Mouse (Mus musculus) mesoderm, embryonic 11.5 days (tissue): ENCODE measurements around the gene Alg14.

ENCODE experiments used
- DNase-seq: peaks from one replicate; pipeline ENCODE4 v3.0.0-alpha.2; 2012; ENCODE audit warnings: low read depth, low spot score

Gene Alg14

DNA sequence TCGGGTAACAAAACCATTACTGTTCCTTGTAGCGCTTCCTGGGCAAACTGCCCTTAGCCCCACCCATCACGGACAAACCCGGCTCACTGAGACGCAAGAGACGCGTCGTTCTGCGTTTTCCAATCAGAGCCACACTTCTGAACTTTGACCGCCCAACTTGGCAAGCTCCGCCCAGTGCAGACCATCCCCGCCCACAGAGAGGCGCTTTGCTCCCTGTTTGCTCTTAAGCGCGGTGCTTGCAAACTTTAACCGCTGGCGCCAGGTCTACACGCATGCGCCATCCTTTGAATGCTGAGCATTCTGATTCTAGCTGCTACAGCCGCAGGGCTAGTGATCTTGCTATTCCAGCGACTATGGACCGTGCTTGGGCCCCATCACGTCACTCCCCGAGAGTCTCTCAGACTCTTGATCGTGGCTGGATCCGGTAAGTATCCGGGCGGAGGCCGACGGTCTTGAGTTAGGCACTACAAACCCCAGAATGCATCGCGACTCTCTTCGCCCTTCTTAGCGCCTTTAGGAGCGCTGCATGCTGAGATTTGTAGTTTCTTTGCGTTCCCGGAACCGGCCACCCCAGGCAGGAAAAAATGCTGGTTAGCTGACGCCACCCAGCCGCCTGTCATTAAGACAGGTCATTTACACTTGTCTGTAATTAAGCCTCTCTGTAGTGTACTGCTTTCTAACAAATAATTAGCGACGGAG lies at the start of gene Alg14:
TSS of gene Alg14 (plus strand) at position 214 of the 699 bp plus-strand sequence.
- peak; percentile 97 for DNase-seq

DNA sequence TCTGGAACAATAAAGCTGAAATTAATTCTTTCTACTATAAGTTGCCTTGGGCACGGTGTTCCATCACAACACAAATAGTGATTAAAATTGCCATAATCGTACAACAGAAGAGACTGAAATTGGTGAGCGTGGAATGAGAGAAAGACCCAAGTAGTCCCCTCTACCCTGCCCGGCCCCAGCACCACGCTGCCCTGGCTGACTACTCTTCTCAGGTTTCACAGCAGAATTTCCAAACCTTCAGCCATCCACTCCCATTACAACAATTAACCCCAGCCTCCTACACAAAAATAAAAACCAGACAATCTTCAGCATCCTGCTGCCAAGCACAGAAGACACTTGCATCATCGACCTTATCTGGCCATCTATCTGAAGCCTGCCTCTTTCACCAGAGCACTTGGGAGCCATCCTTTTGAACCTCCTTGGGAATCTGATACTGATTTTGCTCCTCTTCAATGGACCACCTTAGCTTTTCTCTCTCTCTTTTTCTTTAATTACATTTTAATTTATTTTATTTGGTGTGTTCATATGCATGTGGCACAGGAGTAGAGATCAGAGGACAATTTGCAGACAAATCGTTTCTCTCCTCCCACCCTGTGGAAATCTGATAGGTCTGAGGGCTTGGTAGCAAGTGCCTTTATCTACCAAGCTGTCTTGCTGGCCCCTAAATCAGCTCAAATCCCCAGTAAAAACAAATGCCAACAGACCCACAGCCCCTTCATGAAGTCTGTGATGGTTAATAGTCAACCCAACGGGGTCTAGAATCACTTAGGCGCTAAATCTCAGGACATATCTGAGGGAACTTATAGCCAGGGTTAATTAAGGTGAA lies 49.2 kb upstream of the Alg14 start:
- no peak for DNase-seq

- DNase-seq, result no peak
Observed at GRCm38 (mm10) chr3:121242941-121243340, 48.6 kb upstream of the Alg14 start.

- no peak for DNase-seq
Observed at GRCm38 (mm10) chr3:121250048-121250447, 41.5 kb upstream of the Alg14 start.

DNA sequence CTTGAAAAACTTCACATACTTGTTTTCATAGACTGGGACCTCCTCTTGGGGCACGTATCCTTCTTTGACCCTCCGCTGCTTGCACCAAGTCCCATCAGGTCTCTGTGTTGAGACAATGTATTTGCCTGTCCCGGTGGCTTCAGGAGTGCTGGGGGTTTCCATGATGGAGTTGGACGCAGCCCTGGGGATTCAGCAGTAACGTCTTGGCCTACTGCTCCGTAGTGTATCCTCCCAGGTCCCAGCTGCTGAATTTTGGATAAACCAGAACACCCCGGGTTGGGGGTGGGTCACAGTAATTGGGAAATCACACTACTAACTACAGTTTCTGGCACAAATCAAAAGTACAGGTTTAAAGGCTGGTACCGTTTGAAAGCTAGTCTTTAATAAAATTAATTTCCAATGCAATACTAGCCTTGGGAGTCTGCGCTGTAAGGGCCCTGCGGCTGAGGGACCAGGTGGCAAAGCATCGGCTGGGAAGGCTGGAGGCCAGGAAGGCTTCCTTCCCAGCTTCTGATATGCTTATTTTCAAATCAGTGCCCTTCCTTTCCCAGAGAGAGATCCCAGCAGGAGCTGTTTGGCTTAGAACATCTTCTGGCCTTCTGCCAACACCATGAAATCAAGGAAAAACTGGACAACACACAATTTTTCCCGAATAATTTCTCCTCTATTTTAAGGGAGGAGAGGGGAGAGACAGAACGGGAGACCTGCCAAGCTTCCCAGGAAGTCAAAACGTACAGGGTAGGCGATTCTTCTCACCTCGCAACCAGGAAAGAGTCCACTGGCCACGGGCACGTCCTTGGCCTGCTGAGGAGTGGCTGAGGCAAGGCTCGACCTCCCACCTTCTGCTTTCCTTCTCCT lies 40.8 kb upstream of the Alg14 start:
- DNase-seq, result no peak

- no peak for DNase-seq
Observed at GRCm38 (mm10) chr3:121255501-121255900, 36.1 kb upstream of the Alg14 start.

- no peak for DNase-seq
Observed at GRCm38 (mm10) chr3:121256131-121256530, 35.4 kb upstream of the Alg14 start.

DNA sequence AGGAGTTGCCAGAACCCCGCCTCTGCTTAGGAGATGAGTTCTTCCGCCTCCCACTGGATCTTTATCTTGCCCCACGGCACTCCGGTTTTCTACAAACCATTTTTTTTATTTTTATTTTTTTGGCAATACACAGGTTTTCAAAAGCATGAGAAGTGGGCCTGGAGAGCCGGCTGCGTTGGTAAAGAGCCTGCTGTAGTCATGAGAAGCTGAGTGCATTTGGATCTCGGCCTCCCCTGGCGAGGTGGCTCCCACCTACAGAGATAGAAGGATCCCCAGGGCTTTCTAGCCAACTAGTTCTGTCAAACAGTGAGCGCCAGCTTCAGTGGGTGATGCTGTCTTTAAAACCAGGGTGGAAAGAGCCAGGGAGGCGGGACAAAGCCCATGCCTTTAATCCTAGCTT lies 34.2 kb upstream of the Alg14 start:
- DNase-seq, result no peak

DNA sequence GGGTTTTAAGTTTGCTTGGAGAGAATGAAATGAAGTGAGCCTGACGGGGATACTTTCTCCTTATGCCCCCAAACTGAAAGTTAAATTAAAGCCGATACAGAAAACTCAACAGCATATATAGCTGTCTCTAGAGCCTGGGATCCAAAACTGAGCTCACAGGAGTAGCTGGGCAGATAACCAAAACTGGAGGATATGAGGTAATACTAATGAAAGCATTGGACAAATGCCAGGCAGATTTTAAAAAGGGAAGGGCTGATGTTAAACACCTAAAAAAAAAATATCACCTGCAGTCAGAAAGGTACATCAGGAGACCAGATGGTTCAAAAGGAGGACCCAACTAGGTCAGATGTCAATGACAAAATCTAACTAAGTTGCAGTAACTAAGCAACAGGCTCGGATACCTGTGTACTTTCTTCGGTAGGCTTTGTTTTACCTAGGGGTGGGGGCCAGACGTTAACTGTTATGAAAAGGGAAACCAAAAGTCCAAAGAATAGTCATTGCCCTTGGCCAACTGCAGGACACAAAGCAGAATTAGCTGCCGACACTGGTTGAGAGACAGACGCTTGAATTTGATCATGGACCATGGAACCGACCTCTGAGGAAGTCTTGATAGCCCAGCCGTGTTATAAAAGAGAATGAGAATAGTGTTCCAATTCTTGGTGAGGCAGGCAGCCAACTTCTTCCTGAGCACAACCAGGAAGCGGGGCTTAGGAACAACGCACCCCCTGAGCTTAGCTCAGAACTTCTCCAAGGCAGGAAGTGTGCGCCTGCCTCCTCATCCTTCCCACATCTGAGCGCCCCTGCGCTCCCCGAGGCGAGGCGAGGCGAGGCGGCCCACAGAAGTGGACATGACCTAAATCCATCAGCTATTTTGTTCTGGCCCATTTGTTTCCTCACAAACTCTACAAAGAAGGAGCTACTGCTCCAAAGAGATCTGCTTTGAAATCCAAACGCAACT lies 32.8 kb upstream of the Alg14 start:
- DNase-seq, result no peak

DNA sequence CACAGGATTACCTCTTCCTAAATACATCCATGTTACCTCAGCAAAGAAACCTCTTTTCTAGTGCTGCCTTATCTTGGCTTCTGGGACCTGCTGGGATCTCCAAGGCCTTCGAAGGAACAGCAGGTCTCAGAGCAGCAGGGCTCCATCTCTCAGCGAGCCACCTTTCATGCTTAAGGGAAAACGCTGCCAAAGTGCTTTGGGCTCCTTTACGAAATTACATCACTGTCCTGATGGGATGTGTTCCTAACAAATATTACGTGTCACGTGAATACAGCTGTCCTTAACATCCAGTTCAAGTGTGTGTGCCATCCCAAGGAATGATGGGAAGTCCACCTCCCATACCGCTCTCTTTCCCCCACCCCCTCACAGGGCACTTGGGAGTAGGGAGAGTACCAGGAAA lies 31.5 kb upstream of the Alg14 start:
- DNase-seq, result no peak

DNA sequence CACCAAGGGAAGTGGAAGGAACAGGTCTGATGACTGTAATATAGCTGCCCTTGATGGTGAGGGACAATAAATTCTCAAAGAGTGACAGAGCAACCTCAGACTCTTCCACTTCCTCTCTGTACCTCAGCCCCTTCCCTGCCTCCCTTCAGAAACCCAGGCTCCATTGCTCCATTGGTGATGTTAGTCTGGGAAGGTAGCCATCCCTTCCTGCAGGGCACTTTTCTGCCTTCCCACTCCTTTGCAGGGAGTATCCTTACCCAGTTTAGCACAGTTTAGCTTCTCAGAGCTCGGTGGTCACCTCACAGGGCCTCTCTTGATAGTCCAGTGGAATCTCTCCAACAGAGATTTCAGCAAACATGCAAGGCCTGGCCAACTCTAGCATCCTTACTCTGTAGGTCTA lies 30.7 kb upstream of the Alg14 start:
- DNase-seq, result no peak

GRCm38 (mm10) chr3:121261251-121261650 lies 30.3 kb upstream of the Alg14 start:
- DNase-seq, result no peak

DNA sequence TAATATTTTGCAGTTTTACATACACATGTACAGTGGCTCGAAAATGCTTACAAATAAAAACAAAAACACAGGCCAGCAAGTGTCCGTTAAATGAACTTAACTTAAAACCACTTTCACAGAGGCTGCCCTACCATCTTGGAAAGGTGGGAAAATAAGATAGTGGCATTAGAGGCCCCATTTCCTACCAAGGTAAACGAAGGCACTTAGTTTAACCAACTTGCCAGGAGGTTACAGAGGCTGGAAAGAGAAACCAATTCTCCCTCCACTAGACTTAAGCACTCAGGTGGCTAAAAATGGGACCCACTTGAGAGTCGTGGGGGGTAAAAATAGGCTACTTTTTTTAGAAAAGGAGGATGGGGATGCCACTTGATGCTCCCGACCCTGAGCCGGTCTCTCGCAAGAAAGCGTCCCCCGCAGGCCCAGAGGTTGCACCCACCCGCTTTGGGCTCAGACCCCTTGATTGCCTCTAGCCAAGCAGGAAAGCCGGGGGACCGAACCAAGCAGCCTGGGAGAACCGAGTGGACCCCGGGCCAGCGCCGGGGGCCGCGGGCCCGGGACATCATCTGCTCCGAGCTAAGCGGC lies 29.5 kb upstream of the Alg14 start:
- no peak for DNase-seq

DNA sequence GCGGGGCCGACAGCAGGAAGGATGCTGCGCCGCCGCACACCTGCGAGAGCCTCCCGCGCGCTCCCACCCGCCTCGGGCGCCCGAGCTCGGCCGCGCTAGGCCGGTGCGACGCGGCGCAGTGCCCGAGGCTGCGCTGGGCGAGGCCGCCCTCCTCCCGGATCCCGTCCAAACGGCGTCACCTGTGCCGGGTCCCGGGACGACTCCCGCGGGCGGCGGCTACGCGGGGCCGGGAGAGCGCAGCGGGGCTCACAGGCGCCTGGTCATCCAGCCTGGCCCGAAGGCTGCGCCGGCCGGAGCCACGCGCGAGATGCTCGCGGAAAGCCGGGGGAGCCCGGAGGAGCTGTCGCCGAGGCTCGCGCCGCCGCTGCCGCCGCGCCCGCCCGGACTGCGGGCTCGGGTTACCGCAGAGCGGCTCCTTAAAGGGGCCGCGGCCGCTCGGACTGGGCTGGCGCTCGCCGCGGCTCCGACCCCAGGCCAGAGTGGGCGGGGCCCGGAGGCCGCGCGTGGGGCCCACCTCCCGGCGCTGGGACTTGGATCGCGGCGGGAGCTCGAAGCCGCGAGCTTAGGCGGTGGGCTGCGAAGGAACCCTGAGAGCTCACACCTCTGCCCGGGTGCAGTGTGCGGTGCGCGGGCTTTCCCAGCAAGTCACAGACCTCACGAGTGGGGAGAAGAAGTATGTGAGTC lies 28.9 kb upstream of the Alg14 start:
- peak; percentile 67 for DNase-seq

DNA sequence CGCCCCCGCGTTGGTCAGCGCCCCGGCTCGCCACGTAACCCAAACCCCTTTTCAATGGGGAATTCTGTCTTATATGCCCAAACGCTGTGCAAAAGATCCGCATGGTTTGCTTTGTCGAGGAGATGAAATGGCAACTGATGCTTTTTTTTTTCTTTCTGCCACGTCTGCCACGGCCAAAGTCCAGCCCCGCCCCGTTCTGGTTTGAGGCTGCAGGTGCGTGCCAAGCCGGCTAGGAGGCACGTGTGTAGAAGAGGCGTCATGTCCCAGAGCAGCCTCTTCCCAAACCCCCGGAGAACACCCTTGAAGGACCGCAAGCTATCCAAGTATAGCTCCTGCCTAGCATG lies 28.4 kb upstream of the Alg14 start:
- no peak for DNase-seq

DNA sequence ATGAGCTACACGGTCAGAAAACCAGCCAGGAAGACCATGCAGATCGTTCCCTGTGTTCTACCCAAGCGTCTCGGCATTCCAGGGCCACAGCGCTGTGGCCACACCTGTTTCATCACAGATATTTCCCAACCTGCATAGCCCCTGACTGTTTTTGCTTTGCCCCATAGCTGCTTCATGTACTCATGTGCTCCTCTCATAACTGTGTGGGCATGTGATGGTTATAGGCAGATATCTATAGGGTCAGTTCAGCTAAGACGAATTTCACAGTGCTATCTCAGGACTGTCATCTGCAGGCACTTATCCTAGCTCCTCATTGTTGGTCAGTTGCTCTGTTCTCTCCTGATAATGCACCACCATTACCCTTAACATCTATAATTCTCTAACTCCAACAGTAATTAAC lies 27.3 kb upstream of the Alg14 start:
- DNase-seq, result no peak

DNA sequence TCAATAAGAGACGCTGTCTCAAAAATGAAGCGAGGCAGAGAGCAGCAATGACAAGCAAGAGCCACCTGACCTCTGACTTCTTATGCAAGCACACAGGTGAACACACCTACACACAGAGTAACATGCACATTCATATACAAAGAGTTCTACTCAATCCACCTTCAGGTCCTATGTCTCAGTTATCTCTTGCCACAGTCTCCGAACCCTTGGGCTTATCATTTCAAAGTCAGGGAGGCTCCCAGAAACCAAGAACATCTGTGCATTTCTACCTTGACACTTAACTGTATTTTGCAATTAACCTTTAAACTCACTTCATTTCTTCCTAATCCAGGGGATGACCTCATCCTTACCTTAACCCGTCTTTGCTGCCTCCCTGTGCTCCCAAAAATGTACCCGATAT lies 24.3 kb upstream of the Alg14 start:
- DNase-seq, result no peak

DNA sequence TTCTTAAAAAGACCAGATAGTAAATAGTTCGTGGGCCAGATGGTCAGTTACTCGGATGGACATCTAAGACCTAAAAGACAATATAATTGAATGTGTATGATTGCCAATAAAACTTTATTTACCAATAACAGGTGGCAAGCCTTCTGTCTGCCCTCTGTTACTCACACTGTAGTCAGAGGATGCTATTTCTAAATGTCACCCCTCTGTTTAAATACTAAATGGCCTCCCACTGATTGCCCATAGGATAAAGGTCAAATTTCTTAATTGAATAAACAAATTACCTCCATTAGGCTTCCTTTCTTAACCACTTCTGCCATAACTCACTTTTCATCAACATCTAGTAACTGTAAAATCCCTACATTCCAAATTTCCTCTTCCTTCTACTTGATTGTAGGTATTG lies 19.0 kb upstream of the Alg14 start:
- DNase-seq, result no peak

DNA sequence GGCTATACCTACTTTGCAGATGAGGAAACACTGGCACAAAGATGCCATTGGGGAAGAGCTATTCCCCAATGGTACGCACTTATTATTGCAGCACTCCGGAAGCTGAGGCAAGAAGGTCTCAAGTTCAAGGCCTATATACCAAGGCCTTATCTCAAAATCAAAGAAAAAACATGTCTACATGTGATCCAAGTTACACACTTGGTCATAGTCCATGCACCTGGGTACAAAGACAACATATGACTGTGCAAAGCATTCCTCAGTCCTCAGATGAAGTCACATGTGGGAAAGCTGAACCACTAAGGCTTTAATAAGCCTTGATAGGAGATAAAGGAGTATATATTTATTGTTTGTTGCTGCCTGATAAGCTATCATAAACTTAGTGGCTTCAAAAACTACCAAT lies 17.6 kb upstream of the Alg14 start:
- DNase-seq, result no peak

- DNase-seq, result no peak
Observed at GRCm38 (mm10) chr3:121277009-121277408, 14.6 kb upstream of the Alg14 start.
